Mouse (Mus musculus) hindbrain, embryonic 14.5 days (tissue): ENCODE data around the gene Fabp3. TPM values are rescaled to one million over a fixed set of nuclear protein-coding genes. Genes with fewer than 3 reads are reported as not detected.

Experiments used
- ATAC-seq: fragments of 200-750 bp; cut with Nextera tagmentation; 2 replicates; pipeline ENCODE4 v1.8.0; 2017; ENCODE audit warnings: moderate number of reproducible peaks, mild to moderate bottlenecking, moderate TSS enrichment, moderate library complexity; ENCODE audit not compliant: low FRiP score
- DNase-seq: peaks from one replicate; pipeline ENCODE4 v3.0.0-alpha.2; 2015; ENCODE audit warnings: low spot score
- H3K27ac ChIP-seq: fragments of 300-500 bp; sonication (generic); 2 replicates; pipeline ENCODE4 v1.5.1; 2014; ENCODE audit warnings: mild to moderate bottlenecking, moderate library complexity
- H3K27me3 ChIP-seq: fragments of 300-500 bp; sonication (generic); 2 replicates; pipeline ENCODE4 v1.6.1; 2014; ENCODE audit warnings: mild to moderate bottlenecking, low read length, mixed read lengths; ENCODE audit not compliant: control insufficient read depth, insufficient read depth
- H3K36me3 ChIP-seq: fragments of 300-500 bp; sonication (generic); replicated peaks from 2 replicates; pipeline ENCODE4 v1.6.1; 2014; ENCODE audit not compliant: control insufficient read depth, insufficient read depth
- H3K4me1 ChIP-seq: fragments of 300-500 bp; sonication (generic); replicated peaks from 2 replicates; pipeline ENCODE4 v1.6.1; 2014; ENCODE audit warnings: antibody characterized with exemption, low read length, mixed read lengths; ENCODE audit not compliant: control insufficient read depth, insufficient read depth
- H3K4me2 ChIP-seq: fragments of 300-500 bp; sonication (generic); replicated peaks from 2 replicates; pipeline ENCODE4 v1.6.1; 2014; ENCODE audit warnings: mild to moderate bottlenecking, moderate library complexity
- H3K4me3 ChIP-seq: fragments of 300-500 bp; sonication (generic); replicated peaks from 2 replicates; pipeline ENCODE4 v1.5.1; 2014; ENCODE audit warnings: mild to moderate bottlenecking, low read length
- H3K9ac ChIP-seq: fragments of 300-500 bp; sonication (generic); 2 replicates; pipeline ENCODE4 v1.6.1; 2014
- H3K9me3 ChIP-seq: fragments of 300-500 bp; sonication (generic); 2 replicates; pipeline ENCODE4 v1.6.1; 2016; ENCODE audit warnings: low read length; ENCODE audit not compliant: control insufficient read depth
- whole genome bisulfite sequencing: fragments of 180-500 bp; shearing (Covaris S2); extraction: QIAGEN DNeasy Blood & Tissue Kit; methylation state at CpG from one replicate; pipeline ENCODE4 v1.1.7; 2014; 5-methylcytosine and 5-hydroxymethylcytosine counted together
- polyA plus RNA-seq: library from polyadenylated mRNA; unstranded; fragments of >200 nt; fragmentation: Nextera tagmentation; extraction: Ambion mirVana; gene quantifications from 2 replicates; pipeline ENCODE4 v1.2.1, GENCODE M21; 2014

Gene Fabp3
- polyA plus RNA-seq, 1 experiment from 2014 or later = 285 TPM

- H3K36me3 ChIP-seq = no peaks in the 10 kb centered on the region
- peaks cover 11% of the 10 kb centered on the region for H3K4me1 ChIP-seq
- no peak for ATAC-seq
- WGBS = 18% methylated on average over 3 of the region's 3 CpGs
- H3K4me3 ChIP-seq = no peak overlapping the region
- no peaks in the 10 kb centered on the region for H3K9me3 ChIP-seq
- no peak overlapping the region for H3K4me2 ChIP-seq
- no peak overlapping the region for H3K27ac ChIP-seq
- DNase-seq = no peak
- peaks cover 13% of the 10 kb centered on the region for H3K27me3 ChIP-seq
- H3K9ac ChIP-seq = no peak overlapping the region
Observed at GRCm38 (mm10) chr4:130304746-130305145, 3.6 kb upstream of the Fabp3 start.

GRCm38 (mm10) chr4:130306796-130307630, 1.4 kb upstream of the Fabp3 start:
- DNase-seq (no peak), ATAC-seq (no peak)
- peak overlapping the region; percentile 95 for H3K4me2 ChIP-seq
- peaks cover 11% of the 10 kb centered on the region for H3K4me1 ChIP-seq
- peak overlapping the region; percentile 59; the same call in 1 of the 2 replicates for H3K4me3 ChIP-seq
- H3K27ac ChIP-seq = no peak overlapping the region
- WGBS = 78% methylated on average over 10 of the region's 10 CpGs
- H3K9ac ChIP-seq = no peak overlapping the region
- no peaks in the 10 kb centered on the region for H3K36me3 ChIP-seq
- no peaks in the 10 kb centered on the region for H3K9me3 ChIP-seq
- peaks cover 13% of the 10 kb centered on the region for H3K27me3 ChIP-seq

- DNase-seq (peak; percentile 36), ATAC-seq (peak; percentile 7; the same call in 1 of the 2 replicates)
- Histone ChIP-seq H3K27me3 (peaks cover 13% of the 10 kb centered on the region), H3K36me3 (peaks cover 5% of the 10 kb centered on the region; the same call in 1 of the 2 replicates), H3K4me2 (peak overlapping the region; percentile 95), H3K4me1 (peaks cover 11% of the 10 kb centered on the region), H3K4me3 (peak overlapping the region; percentile 59), H3K9ac (peak overlapping the region; percentile 84), H3K27ac (peak overlapping the region; percentile 49; the same call in 1 of the 2 replicates), H3K9me3 (no peaks in the 10 kb centered on the region)
- under 1% methylated on average over 23 of the region's 23 CpGs for WGBS
Observed at GRCm38 (mm10) chr4:130307851-130308230, 554 bp upstream of the Fabp3 start.

GRCm38 (mm10) chr4:130309254-130309653, 859 bp downstream of the Fabp3 start:
- H3K9me3 ChIP-seq = no peaks in the 10 kb centered on the region
- DNase-seq (no peak), ATAC-seq (no peak)
- peak overlapping the region; percentile 59 for H3K4me3 ChIP-seq
- peak overlapping the region; percentile 49 for H3K27ac ChIP-seq
- 47% methylated on average over 8 of the region's 8 CpGs for WGBS
- H3K27me3 ChIP-seq = peaks cover 13% of the 10 kb centered on the region
- H3K9ac ChIP-seq = peak overlapping the region; percentile 84
- H3K36me3 ChIP-seq = peaks cover 19% of the 10 kb centered on the region
- peak overlapping the region; percentile 95 for H3K4me2 ChIP-seq
- H3K4me1 ChIP-seq = peaks cover 11% of the 10 kb centered on the region

DNA sequence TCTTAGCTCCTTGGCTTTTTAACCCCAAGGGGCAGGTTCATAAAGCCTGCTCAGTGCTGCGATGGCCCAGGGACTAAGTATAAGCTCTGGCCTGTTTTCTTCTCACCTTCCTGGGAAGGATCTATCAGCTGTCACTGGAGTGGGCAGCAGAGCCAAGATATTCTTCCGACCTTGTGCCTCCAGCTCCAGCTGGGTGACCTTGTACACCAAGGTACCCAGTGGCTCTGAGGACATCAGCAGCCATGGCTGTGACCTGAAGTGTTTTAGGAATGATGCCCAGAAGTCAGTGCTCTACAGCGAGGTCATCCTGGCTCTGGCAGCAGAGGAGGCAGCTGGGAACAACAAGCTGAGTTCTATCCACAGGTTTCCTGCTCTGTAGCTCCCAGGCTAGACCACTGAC, 4.1 kb downstream of the Fabp3 start:
- no peak overlapping the region for H3K9ac ChIP-seq
- H3K4me2 ChIP-seq = no peak overlapping the region
- 91% methylated on average over 3 of the region's 3 CpGs for WGBS
- peaks cover 10% of the 10 kb centered on the region for H3K4me1 ChIP-seq
- no peak for ATAC-seq
- peaks cover 48% of the 10 kb centered on the region for H3K36me3 ChIP-seq
- no peaks in the 10 kb centered on the region for H3K9me3 ChIP-seq
- no peak overlapping the region for H3K4me3 ChIP-seq
- peaks cover under 1% of the 10 kb centered on the region; the same call in 1 of the 2 replicates for H3K27me3 ChIP-seq
- no peak for DNase-seq
- H3K27ac ChIP-seq = no peak overlapping the region

GRCm38 (mm10) chr4:130313552-130313951, 5.2 kb downstream of the Fabp3 start:
- Histone ChIP-seq H3K4me3 (no peak overlapping the region), H3K27ac (no peak overlapping the region), H3K27me3 (no peaks in the 10 kb centered on the region), H3K4me2 (no peak overlapping the region), H3K4me1 (peaks cover 7% of the 10 kb centered on the region), H3K9ac (no peak overlapping the region), H3K36me3 (peaks cover 56% of the 10 kb centered on the region), H3K9me3 (no peaks in the 10 kb centered on the region)
- DNase-seq (no peak), ATAC-seq (no peak)
- 89% methylated on average over 4 of the region's 4 CpGs for WGBS

DNA sequence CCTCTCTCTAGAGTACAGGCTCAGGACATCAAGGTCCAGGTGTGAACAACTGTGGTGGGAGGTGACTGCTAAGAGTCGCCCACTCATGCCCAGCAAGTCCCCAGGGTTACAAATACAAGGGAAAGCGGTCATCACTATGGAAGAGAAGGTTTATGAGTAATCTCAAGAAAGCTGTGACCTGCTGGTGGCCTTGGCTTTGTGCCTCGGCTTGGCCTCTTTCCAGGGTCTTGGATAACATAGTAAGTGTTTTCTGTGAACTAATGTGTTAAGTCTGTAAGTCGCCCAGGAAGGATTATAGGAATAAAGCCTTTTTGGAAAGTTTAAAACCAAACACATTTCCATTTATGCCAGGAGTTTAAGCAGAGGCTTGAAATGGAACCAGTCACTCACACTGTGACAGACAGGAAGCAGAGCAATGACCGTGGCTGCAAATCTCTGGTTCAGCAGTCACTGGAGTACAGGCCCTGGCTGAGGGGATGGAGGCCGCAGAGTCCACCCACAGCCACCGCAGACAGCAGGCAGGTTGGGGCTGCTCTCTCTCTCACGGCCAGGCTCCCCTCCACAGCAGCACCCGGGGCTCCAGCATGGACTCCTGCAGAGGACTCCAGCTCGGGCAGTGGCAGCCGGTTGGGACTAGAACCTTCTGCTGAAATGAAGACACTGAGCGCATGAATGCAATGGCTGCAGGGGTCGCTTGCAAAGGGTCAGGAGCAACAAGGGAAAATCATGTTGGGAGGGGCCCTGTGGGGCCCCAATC, 7.6 kb downstream of the Fabp3 start:
- ATAC-seq (no peak), DNase-seq (no peak)
- Histone ChIP-seq H3K27ac (no peak overlapping the region), H3K36me3 (peaks cover 67% of the 10 kb centered on the region), H3K4me2 (no peak overlapping the region), H3K4me3 (no peak overlapping the region), H3K4me1 (no peaks in the 10 kb centered on the region), H3K9ac (no peak overlapping the region), H3K27me3 (no peaks in the 10 kb centered on the region), H3K9me3 (no peaks in the 10 kb centered on the region)
- WGBS = 77% methylated on average over 13 of the region's 13 CpGs

GRCm38 (mm10) chr4:130316691-130317090, 8.3 kb downstream of the Fabp3 start:
- H3K4me3 ChIP-seq = no peak overlapping the region
- H3K9me3 ChIP-seq = no peaks in the 10 kb centered on the region
- H3K36me3 ChIP-seq = peaks cover 71% of the 10 kb centered on the region
- no peak overlapping the region for H3K9ac ChIP-seq
- ATAC-seq = no peak
- WGBS = 81% methylated on average over 10 of the region's 10 CpGs
- no peak for DNase-seq
- H3K27ac ChIP-seq = no peak overlapping the region
- no peak overlapping the region for H3K4me2 ChIP-seq
- H3K4me1 ChIP-seq = no peaks in the 10 kb centered on the region
- no peaks in the 10 kb centered on the region for H3K27me3 ChIP-seq

- DNase-seq (no peak), ATAC-seq (no peak)
- Histone ChIP-seq H3K36me3 (peaks cover 78% of the 10 kb centered on the region), H3K9ac (no peak overlapping the region), H3K27me3 (no peaks in the 10 kb centered on the region), H3K9me3 (no peaks in the 10 kb centered on the region), H3K4me2 (no peak overlapping the region), H3K4me3 (no peak overlapping the region), H3K27ac (no peak overlapping the region), H3K4me1 (no peaks in the 10 kb centered on the region)
- WGBS = 62% methylated on average over 3 of the region's 3 CpGs
Observed at GRCm38 (mm10) chr4:130318122-130318521, 9.7 kb downstream of the Fabp3 start.
